Mouse (Mus musculus): Measurements from ENCODE around the gene Slc3a2. TPM values are rescaled to one million over a fixed set of nuclear protein-coding genes. Genes with fewer than 3 reads are reported as not detected.

The Slc3a2 gene
- total RNA-seq (2021), result 100 to 1,000 TPM; 149 to 151 TPM
- long read RNA-seq, experiment 1, transcript Slc3a2-202 (10 exons, 2,813 nt), result minor isoform, 42 of 116 reads
- long read RNA-seq, experiment 1, transcript Slc3a2-201 (9 exons, 1,819 nt), result major isoform, 63 of 116 reads
- long read RNA-seq, experiment 1, partial matches to known transcripts, result 6 of 116 reads
- long read RNA-seq, experiment 1, other reads (novel, unspliced or antisense), result 4 of 116 reads
- long read RNA-seq, experiment 2, transcript Slc3a2-201 (9 exons, 1,819 nt), result major isoform, 82 of 171 reads
- long read RNA-seq, experiment 2, transcript Slc3a2-202 (10 exons, 2,813 nt), result minor isoform, 77 of 171 reads
- long read RNA-seq, experiment 2, partial matches to known transcripts, result 3 of 171 reads
- long read RNA-seq, experiment 2, other reads (novel, unspliced or antisense), result 6 of 171 reads

DNA sequence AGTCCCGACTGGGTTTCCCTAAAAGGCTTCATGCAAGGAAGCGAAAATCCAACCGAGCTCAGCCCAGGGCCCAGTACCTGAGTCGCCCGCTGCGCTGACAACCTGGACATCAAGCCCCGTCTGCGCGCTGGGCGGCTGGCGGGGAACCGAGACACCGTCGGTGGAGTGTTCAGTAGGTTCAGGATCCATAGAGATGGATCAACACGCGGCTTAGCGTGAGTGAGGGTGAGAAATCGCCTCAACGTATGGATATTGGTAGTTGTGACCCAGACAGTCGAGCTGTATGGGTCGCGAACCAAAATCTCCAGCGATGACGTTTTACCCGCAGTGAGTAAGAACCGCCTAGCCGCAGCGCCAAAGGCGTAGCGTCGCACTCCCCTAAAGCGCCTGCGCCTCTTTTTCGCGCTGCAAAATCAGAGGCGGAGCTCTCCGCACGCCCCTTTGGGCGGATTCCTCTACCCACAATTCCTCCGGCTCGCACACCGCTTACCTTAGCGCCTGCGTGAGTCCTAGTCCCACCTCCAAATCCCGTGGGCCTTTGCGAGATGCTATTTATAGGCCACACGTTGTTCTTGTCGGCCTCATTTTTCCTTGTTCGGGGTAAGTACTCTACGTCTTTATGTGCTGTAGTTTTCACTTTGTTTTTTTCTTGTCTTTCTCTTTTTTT, at the start of gene Slc3a2:
Gene Slc3a2, minus strand, starts transcription at position 463 of the 667 bp plus-strand sequence.
- H3K27ac ChIP-seq, result peak within 1 kb of the TSS; percentile 96
- peak within 1 kb of the TSS; percentile 71 for H3K4me3 ChIP-seq
- DNase-seq (ENCODE audit: low spot score in 2 of 2), result peak; percentile 96 to 98
- TF ChIP-seq CTCF (conservative IDR thresholded peaks at IDR 0.05), result peak; percentile 32

DNA sequence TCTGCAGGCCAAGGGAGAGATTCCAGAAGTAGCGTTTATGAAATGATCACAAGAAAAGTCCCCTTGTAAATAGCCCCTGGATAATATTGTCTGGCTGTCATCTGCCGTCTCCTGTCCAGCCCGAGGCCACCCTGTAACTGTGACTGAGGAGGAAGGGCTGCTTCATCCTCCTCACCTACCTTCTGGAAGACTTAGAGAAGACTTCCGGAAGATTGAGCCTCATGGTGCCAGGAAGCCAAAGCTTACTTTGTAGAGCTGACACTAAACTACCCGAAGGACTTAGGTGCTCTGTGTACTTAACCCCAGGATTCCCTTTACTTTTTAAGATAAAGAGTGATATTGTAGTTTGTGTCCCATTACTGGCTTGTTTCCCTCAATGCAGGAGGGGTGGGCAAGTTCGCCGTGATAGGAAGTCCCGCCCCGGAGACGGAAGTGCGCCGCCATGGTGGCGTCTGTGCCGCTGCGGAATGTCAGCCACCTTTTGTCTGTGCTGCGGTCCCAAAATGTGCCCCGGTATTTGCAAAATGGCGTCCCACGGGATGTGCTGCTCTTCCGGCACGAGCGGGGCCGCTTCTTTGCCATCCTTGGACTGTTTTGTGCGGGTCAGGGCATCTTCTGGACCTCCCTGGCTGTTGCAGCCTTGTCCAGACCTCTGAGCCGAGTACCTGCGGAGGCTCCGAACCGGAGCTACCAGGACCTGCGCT, 47.5 kb upstream of the Slc3a2 start, which contains the start of gene Tmem223:
Gene Tmem223, plus strand, starts transcription at position 430 of the 704 bp plus-strand sequence.
- peak; percentile 45 for TF ChIP-seq CTCF (conservative IDR thresholded peaks at IDR 0.05)
- H3K4me3 ChIP-seq, result peak within 1 kb of the TSS; percentile 97
- peak within 1 kb of the TSS; percentile 96 for H3K27ac ChIP-seq
- peak; percentile 86 to 87 for DNase-seq (ENCODE audit: low spot score in 2 of 2)

DNA sequence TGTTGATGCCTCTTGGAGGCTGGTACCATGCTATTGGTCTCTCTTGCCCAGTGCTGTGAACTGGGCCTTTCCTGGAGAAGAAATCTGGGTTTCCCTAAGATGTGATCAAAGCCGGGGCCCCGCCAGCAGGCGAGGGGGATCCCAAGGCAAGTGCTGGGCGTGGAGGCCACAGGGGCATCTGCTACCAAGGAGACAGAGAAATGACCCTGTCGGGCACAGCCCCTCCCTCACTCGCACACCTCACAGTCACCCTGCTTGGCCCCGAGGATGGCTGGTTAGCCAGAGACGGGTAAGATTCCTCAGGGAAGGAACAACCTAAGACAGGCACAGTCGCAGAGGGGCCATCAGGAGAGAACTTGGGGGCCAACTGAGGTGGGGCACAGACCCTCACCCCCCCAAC, 42.4 kb upstream of the Slc3a2 start:
- no peak for TF ChIP-seq CTCF (conservative IDR thresholded peaks at IDR 0.05)
- Histone ChIP-seq H3K4me3 (no peak overlapping the region), H3K27ac (no peak overlapping the region)
- DNase-seq (ENCODE audit: low spot score in 2 of 2), result no peak

DNA sequence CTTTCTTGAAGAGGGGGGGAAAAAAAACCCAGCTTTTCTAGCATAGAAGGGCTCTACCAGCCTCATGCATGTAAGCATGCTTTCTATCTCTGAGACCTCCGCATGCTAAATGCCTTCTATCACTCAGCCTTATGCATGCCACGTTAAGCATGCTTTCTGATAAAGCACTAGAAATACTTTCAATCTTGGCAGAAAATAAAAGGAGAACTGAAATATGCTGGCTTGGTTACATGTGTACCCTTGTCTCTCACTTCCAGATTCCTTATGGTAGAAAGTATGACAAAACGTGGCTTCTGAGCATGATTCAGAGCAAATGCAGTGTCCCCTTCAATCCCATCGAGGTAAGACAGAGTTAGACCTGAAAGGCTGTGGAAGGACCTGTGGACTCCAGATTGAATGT, 40.1 kb upstream of the Slc3a2 start:
- no peak overlapping the region for H3K27ac ChIP-seq
- DNase-seq (ENCODE audit: low spot score in 2 of 2), result no peak

DNA sequence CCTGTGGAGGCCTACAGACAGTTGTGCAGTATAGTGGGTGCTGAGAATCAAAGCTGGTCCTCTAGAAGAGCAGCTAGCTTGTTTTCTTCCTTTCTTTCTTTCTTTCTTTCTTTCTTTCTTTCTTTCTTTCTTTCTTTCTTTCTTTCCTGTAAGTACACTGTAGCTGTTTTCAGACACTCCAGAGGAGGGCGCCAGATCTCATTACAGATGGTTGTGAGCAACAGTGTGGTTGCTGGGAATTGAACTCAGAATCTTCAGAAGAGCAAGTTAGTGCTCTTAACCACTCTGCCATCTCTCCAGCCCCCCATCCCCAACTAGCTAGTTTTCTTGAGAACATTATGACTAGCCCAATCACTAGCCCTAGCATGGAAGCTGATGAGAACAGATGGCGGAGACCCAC, 37.6 kb upstream of the Slc3a2 start:
- no peak overlapping the region for H3K27ac ChIP-seq
- peak; percentile 42 for TF ChIP-seq CTCF (conservative IDR thresholded peaks at IDR 0.05)
- H3K4me3 ChIP-seq, result no peak overlapping the region
- no peak for DNase-seq (ENCODE audit: low spot score in 2 of 2)

More for the DNA sequence above, 40.1 kb upstream of the Slc3a2 start:
- TF ChIP-seq CTCF (conservative IDR thresholded peaks at IDR 0.05), result no peak
- H3K4me3 ChIP-seq, result no peak overlapping the region

DNA sequence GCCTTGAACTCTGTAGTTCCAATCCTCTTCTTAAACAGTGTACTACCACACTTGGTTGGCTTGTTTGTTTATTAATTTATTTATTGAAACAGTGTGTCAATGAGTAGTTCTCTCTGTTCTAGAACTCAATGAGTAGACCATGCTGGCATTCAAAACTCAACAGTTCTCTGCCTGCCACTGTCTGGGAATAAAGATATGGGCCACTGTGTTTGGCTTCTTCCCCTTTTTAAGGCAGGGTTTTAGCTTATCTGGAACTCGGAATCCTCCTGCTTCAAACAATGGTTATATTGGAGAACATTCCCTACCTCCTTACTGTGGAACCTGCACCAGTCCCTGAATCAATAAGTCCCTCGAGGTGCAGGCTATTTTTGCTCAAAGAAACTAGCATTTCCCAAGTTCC, 35.7 kb upstream of the Slc3a2 start:
- no peak for TF ChIP-seq CTCF (conservative IDR thresholded peaks at IDR 0.05)
- DNase-seq (ENCODE audit: low spot score in 2 of 2), result no peak

DNA sequence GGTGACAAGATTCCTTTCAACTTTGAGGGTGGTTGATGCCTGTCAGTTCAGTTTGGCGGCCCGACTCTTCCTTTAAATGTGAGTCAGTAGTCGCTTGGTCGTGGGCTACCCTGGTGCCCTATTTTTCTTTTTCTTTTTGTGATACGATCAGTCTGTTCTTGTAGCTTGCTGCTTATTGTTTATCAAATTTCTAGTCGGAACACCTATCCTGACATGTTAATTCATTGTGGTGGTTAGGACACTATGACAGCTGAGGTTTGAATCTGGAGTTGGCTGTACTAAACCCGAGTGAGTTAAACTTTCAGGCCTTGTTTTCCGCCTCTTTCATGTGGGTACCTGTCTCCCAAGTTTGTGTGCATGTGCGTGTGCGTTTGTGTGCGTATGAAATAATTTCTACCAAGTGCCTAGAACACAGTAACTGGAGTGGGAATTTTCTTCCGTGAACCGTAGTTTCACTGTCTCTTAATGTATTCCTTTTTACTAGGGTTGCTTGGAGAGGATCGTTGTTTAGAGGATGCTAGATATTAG, 34.4 kb upstream of the Slc3a2 start:
- Histone ChIP-seq H3K4me3 (peak overlapping the region; percentile 89), H3K27ac (peak overlapping the region; percentile 91)
- no peak for DNase-seq (ENCODE audit: low spot score in 2 of 2)
- TF ChIP-seq CTCF (conservative IDR thresholded peaks at IDR 0.05), result no peak

More for the DNA sequence above, 35.7 kb upstream of the Slc3a2 start:
- Histone ChIP-seq H3K4me3 (no peak overlapping the region), H3K27ac (no peak overlapping the region)

DNA sequence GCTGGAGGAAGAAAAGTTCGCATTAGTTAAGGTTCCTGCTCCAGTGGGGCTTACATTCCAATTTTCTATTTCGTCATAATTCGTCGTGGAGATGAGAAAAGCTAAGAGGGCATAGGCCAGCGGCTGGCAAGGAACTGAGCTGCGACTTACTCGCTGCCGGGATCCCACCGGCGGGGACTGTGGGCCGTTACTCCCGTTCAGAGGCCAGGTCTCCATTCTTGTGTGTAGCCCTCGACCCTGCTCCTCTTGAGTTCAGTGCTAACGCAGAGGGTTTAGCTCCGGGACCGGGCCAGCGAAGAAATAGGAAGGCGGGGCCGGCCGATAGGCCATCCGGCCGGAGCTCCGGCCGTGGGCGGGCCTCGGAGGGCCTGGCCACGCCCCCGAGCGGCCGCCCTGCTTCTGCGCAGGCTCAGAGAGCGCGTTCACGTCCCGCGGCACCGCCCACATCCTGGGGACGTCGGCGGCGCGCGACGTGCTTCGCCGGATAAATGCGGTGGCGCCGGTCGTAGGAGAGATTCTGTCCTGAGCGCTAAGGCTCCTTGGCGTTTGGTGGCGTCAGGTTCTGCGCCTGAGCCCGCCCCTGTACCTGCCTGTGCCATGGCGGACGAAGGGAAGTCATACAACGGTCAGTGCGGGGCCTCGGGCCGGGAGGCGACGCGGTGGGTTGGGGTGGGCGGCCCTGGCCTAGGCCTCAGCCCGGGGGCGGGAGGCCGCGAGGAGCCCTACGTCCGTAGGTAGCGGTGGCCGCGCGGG, 33.6 kb upstream of the Slc3a2 start, which contains the start of gene Nxf1:
Gene Nxf1, plus strand, starts transcription at position 439 of the 753 bp plus-strand sequence.
- Histone ChIP-seq H3K27ac (peak within 1 kb of the TSS; percentile 91), H3K4me3 (peak within 1 kb of the TSS; percentile 89)
- TF ChIP-seq CTCF (conservative IDR thresholded peaks at IDR 0.05), result 0 out of 2 replicates have a peak, but pooled peaks have one; percentile 16
- DNase-seq (ENCODE audit: low spot score in 2 of 2), result peak; percentile 89

DNA sequence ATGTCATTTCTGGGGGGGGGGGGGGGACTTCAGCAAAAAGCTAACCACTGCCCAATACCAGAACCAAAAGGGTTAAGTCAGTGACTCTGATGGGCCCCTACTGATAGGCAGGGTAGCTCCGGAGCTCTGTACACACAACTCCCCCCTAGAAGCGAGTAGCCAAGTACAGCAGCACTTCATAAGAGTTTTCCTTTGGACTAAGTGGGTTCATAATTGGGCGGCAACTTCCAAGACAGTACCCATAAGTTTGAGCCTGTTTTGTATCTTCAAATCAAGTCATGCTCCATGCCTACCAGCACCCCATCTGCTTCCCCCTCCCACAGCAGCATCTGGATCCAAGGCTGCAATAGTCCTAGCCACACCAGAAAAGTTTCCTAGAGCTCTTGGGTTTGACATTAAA, 32.5 kb upstream of the Slc3a2 start:
- H3K27ac ChIP-seq, result no peak overlapping the region
- DNase-seq (ENCODE audit: low spot score in 2 of 2), result no peak
- no peak overlapping the region for H3K4me3 ChIP-seq
- TF ChIP-seq CTCF (conservative IDR thresholded peaks at IDR 0.05), result no peak

DNA sequence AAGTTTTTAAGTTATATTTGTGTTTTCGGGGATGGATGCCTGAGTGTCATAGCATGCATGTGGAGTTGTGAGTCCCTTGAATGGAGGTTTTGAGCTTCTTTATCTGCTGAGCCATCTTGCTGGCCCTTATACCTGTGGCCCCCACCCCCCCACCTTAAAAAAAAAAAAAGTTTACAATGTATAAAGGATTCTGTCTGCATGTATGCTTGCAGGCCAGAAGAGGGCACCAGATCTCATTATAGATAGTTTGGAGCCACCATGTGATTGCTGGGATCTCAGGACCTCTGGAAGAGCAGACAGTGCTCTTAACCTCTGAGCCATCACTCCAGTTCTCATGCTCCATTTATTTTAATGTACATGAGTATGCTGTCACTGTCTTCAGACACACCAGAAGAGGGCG, 24.2 kb upstream of the Slc3a2 start:
- Histone ChIP-seq H3K27ac (no peak overlapping the region), H3K4me3 (no peak overlapping the region)
- peak; percentile 67 for TF ChIP-seq CTCF (conservative IDR thresholded peaks at IDR 0.05)
- no peak for DNase-seq (ENCODE audit: low spot score in 2 of 2)

DNA sequence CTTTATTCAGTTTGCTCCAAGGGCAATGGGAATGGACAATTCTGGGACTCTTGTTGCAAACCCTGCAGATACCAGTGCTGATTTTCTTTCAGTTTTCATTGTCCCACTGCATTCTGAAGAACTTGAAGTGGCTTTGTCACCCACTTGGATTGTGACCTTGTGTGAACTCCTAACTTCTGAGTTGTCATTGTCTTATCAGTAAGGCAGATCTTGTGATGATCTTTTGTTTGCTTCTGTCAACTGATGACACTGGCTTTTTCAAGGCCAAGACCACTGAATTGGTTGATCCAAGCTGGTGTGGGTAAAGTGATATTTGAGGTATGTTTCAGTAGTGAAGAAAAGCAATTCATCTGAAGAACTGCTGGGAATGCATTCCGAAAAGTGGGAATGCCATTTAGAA, 22.2 kb upstream of the Slc3a2 start:
- Histone ChIP-seq H3K4me3 (no peak overlapping the region), H3K27ac (no peak overlapping the region)
- no peak for TF ChIP-seq CTCF (conservative IDR thresholded peaks at IDR 0.05)
- no peak for DNase-seq (ENCODE audit: low spot score in 2 of 2)

DNA sequence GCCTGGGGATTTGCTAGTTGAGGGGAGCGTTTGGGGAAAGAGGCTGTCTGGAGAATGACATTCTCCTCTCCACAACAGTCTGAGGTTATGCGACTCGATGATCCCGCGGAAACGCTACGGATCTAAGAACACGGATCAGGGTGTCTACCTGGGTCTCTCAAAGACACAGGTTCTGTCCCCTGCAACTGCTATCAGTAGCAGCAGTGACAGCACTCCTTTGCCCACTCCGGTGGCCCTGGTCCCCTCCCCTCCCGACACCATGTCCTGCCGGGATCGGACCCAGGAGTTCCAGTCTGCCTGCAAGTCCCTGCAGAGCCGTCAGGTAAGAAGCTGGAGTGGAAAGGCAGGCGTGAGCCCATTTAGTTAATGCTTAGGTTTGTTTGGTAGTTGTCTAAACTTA, 19.0 kb upstream of the Slc3a2 start:
- peak overlapping the region; percentile 97 for H3K4me3 ChIP-seq
- peak overlapping the region; percentile 96 for H3K27ac ChIP-seq
- TF ChIP-seq CTCF (conservative IDR thresholded peaks at IDR 0.05), result no peak
- DNase-seq (ENCODE audit: low spot score in 2 of 2), result no peak

All from layer of hippocampus, adult 2 months (tissue).